Mouse (Mus musculus): ENCODE data around the gene Asgr1. TPM values are rescaled to one million over a fixed set of nuclear protein-coding genes. Genes with fewer than 3 reads are reported as not detected.

Gene Asgr1
- total and polyA plus RNA-seq, 3 experiments, result not detected

DNA sequence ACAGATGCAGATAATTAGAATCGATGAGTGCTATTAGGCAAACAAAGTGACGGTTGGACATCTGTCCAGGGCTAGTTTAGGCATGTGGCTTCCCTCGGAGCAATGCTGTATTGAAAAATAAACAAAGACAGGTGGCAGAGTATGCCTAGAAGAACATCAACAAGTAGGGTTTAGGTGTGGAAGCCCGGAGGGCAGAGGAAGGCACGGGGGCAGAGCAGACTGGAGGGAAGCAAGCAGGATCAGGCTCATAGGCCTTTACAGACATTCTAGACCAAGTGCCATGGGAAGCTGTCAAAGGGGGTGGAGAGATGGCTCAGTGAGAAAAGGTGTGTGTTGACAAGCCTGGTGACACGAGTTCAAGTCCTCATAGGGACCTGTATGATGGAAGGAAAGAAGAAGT is 4.5 kb upstream of the Asgr1 start:
- WGBS, result 72% methylated on average over 6 of the region's 6 CpGs

GRCm38 (mm10) chr11:70049816-70050215 is 4.1 kb upstream of the Asgr1 start:
- no peak for DNase-seq
- Histone ChIP-seq H3K4me3 (no peak overlapping the region), H3K36me3 (ENCODE audit: control insufficient read depth, insufficient read depth, low read length) (no peaks in the 10 kb centered on the region), H3K9ac (ENCODE audit: low read depth, low read length) (no peak overlapping the region), H3K79me2 (replicated peaks; ENCODE audit: control insufficient read depth, insufficient read depth, low read length) (no peaks in the 10 kb centered on the region), H3K4me1 (ENCODE audit: control insufficient read depth, insufficient read depth, low read length) (no peaks in the 10 kb centered on the region), H3K27me3 (ENCODE audit: control insufficient read depth, insufficient read depth, low read length) (no peaks in the 10 kb centered on the region), H3K27ac (no peak overlapping the region)
- WGBS, result 47% methylated on average over 10 of the region's 10 CpGs
- intact Hi-C loops (cut with DNase I), result loop anchor here (10.0 kb wide), 1 partner anchor 265 kb away; no protein-coding TSS in a partner anchor
- TF ChIP-seq POLR2A (IDR thresholded peaks at IDR 0.05; ENCODE audit: insufficient read depth, low read depth, low read length) (no peak), EP300 (IDR thresholded peaks at IDR 0.05; ENCODE audit: insufficient read depth, low read depth, low read length) (no peak), CTCF (IDR thresholded peaks at IDR 0.05) (peak; percentile 52)

More for the DNA sequence above, 4.5 kb upstream of the Asgr1 start:
- intact Hi-C loops (cut with DNase I), result no loop called here
- TF ChIP-seq CTCF (IDR thresholded peaks at IDR 0.05), result no peak
- no peak for TF ChIP-seq POLR2A (IDR thresholded peaks at IDR 0.05; ENCODE audit: insufficient read depth, low read depth, low read length)
- no peak for TF ChIP-seq EP300 (IDR thresholded peaks at IDR 0.05; ENCODE audit: insufficient read depth, low read depth, low read length)
- no peak for DNase-seq
- Histone ChIP-seq H3K9ac (ENCODE audit: low read depth, low read length) (no peak overlapping the region), H3K27me3 (ENCODE audit: control insufficient read depth, insufficient read depth, low read length) (no peaks in the 10 kb centered on the region), H3K4me3 (no peak overlapping the region), H3K4me1 (ENCODE audit: control insufficient read depth, insufficient read depth, low read length) (no peaks in the 10 kb centered on the region), H3K36me3 (ENCODE audit: control insufficient read depth, insufficient read depth, low read length) (no peaks in the 10 kb centered on the region), H3K27ac (no peak overlapping the region), H3K79me2 (replicated peaks; ENCODE audit: control insufficient read depth, insufficient read depth, low read length) (no peaks in the 10 kb centered on the region)

- intact Hi-C loops (cut with DNase I), result loop anchor here (10.0 kb wide), 1 partner anchor 262 kb away; no protein-coding TSS in a partner anchor
- no peaks in the 10 kb centered on the region for H3K4me1 ChIP-seq (ENCODE audit: control insufficient read depth, insufficient read depth, low read length)
Measured at GRCm38 (mm10) chr11:70053156-70053555, 729 bp upstream of the Asgr1 start.

DNA sequence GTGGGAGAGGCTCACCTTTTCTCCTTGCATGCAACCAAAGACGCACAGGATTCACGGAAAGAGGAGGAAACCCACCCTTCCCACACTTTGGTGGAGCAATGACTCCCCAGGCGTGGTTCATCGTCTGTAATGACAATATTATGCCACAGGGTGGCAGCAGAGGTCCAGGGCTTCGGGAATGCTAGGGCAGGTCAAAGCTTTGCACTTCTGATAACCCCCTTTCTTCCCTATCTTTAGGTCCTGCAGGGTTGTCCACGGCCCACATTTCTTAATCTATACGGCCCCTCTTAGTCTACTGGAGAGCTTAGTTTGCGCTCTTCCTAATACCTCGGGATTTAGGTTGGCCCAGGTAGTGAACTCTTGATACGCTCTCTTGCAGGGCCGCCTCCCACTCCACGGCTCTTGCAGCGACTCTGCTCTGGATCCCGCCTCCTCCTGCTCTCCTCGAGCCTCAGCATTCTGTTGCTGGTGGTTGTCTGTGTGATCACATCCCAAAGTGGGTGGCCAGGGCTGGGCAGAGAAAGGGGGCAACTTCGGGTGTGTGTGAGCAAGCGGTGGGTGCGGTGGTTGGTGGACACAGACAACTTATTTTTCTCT is 1.8 kb downstream of the Asgr1 start:
- no peak overlapping the region for H3K9ac ChIP-seq (ENCODE audit: low read depth, low read length)
- no peaks in the 10 kb centered on the region for H3K4me1 ChIP-seq (ENCODE audit: control insufficient read depth, insufficient read depth, low read length)
- H3K4me3 ChIP-seq, result no peak overlapping the region
- 22% methylated on average over 18 of the region's 18 CpGs for WGBS
- no peaks in the 10 kb centered on the region for H3K36me3 ChIP-seq (ENCODE audit: control insufficient read depth, insufficient read depth, low read length)
- intact Hi-C loops (cut with DNase I), result loop anchor here (2.0 to 10.0 kb wide), 2 partner anchors 157 to 259 kb away; partner anchors contain the start of gene Slc16a11
- no peak overlapping the region for H3K27ac ChIP-seq
- H3K27me3 ChIP-seq (ENCODE audit: control insufficient read depth, insufficient read depth, low read length), result no peaks in the 10 kb centered on the region
- no peaks in the 10 kb centered on the region for H3K79me2 ChIP-seq (replicated peaks; ENCODE audit: control insufficient read depth, insufficient read depth, low read length)
- peak; percentile 57 to 80 for DNase-seq
- TF ChIP-seq CTCF (IDR thresholded peaks at IDR 0.05) (peak; percentile 97), POLR2A (IDR thresholded peaks at IDR 0.05; ENCODE audit: insufficient read depth, low read depth, low read length) (no peak), EP300 (IDR thresholded peaks at IDR 0.05; ENCODE audit: insufficient read depth, low read depth, low read length) (peak; percentile 74; the same call in 1 of the 2 replicates)

More at GRCm38 (mm10) chr11:70053156-70053555, 729 bp upstream of the Asgr1 start:
- Histone ChIP-seq H3K9ac (ENCODE audit: low read depth, low read length) (no peak overlapping the region), H3K27ac (no peak overlapping the region), H3K27me3 (ENCODE audit: control insufficient read depth, insufficient read depth, low read length) (no peaks in the 10 kb centered on the region), H3K4me3 (no peak overlapping the region), H3K36me3 (ENCODE audit: control insufficient read depth, insufficient read depth, low read length) (no peaks in the 10 kb centered on the region), H3K79me2 (replicated peaks; ENCODE audit: control insufficient read depth, insufficient read depth, low read length) (no peaks in the 10 kb centered on the region)
- WGBS, result 70% methylated on average over 7 of the region's 7 CpGs
- DNase-seq, result no peak
- TF ChIP-seq CTCF (IDR thresholded peaks at IDR 0.05), result no peak
- TF ChIP-seq EP300 (IDR thresholded peaks at IDR 0.05; ENCODE audit: insufficient read depth, low read depth, low read length), result no peak
- TF ChIP-seq POLR2A (IDR thresholded peaks at IDR 0.05; ENCODE audit: insufficient read depth, low read depth, low read length), result no peak

DNA sequence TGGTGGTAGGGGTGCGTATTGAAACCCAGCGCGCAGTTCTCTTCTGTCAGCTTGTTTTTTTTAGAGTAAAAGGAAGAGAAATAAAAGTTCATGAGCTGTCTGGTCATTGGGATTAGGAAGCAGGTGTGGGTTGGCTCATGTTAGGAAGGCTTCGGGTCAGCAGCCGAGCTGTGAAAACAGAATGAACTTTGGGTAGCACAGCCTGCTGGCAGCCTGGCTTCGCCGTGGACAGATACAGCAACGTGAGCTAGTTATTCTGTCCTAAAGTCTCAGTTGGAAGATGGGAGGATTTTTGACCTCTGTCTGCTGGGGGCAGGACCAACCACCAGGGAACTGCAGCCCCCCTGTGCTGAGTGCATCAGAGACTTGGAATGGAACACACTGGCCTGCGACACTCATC is 3.9 kb downstream of the Asgr1 start:
- no peak for TF ChIP-seq CTCF (IDR thresholded peaks at IDR 0.05)
- no peak for TF ChIP-seq POLR2A (IDR thresholded peaks at IDR 0.05; ENCODE audit: insufficient read depth, low read depth, low read length)
- no peak for TF ChIP-seq EP300 (IDR thresholded peaks at IDR 0.05; ENCODE audit: insufficient read depth, low read depth, low read length)
- intact Hi-C loops (cut with DNase I), result loop anchor here (10.0 kb wide), 1 partner anchor 257 kb away; no protein-coding TSS in a partner anchor
- H3K27ac ChIP-seq, result no peak overlapping the region

GRCm38 (mm10) chr11:70059930-70060329 is 6.0 kb downstream of the Asgr1 start:
- intact Hi-C loops (cut with DNase I), result loop anchor here (10.0 kb wide), 1 partner anchor 255 kb away; no protein-coding TSS in a partner anchor
- WGBS, result 51% methylated on average over 6 of the region's 6 CpGs
- H3K9ac ChIP-seq (ENCODE audit: low read depth, low read length), result no peak overlapping the region
- H3K79me2 ChIP-seq (replicated peaks; ENCODE audit: control insufficient read depth, insufficient read depth, low read length), result no peaks in the 10 kb centered on the region
- no peaks in the 10 kb centered on the region for H3K4me1 ChIP-seq (ENCODE audit: control insufficient read depth, insufficient read depth, low read length)
- H3K4me3 ChIP-seq, result no peak overlapping the region
- DNase-seq, result no peak
- H3K36me3 ChIP-seq (ENCODE audit: control insufficient read depth, insufficient read depth, low read length), result no peaks in the 10 kb centered on the region
- H3K27me3 ChIP-seq (ENCODE audit: control insufficient read depth, insufficient read depth, low read length), result no peaks in the 10 kb centered on the region
- no peak overlapping the region for H3K27ac ChIP-seq
- TF ChIP-seq EP300 (IDR thresholded peaks at IDR 0.05; ENCODE audit: insufficient read depth, low read depth, low read length), result no peak
- no peak for TF ChIP-seq CTCF (IDR thresholded peaks at IDR 0.05)
- no peak for TF ChIP-seq POLR2A (IDR thresholded peaks at IDR 0.05; ENCODE audit: insufficient read depth, low read depth, low read length)

More for the DNA sequence above, 3.9 kb downstream of the Asgr1 start:
- no peaks in the 10 kb centered on the region for H3K4me1 ChIP-seq (ENCODE audit: control insufficient read depth, insufficient read depth, low read length)
- 82% methylated on average over 9 of the region's 9 CpGs for WGBS
- H3K27me3 ChIP-seq (ENCODE audit: control insufficient read depth, insufficient read depth, low read length), result no peaks in the 10 kb centered on the region
- H3K4me3 ChIP-seq, result no peak overlapping the region
- H3K36me3 ChIP-seq (ENCODE audit: control insufficient read depth, insufficient read depth, low read length), result no peaks in the 10 kb centered on the region
- H3K79me2 ChIP-seq (replicated peaks; ENCODE audit: control insufficient read depth, insufficient read depth, low read length), result no peaks in the 10 kb centered on the region
- no peak overlapping the region for H3K9ac ChIP-seq (ENCODE audit: low read depth, low read length)
- DNase-seq, result no peak

Data from heart, adult 2 months (tissue).